Mouse (Mus musculus) layer of hippocampus, adult 2 months (tissue): Measurements from ENCODE around the gene Cyb561. TPM values are rescaled to one million over a fixed set of nuclear protein-coding genes. Genes with fewer than 3 reads are reported as not detected.

Source experiments
- DNase-seq, 2 experiments: peaks; one replicate each; pipeline ENCODE4 v3.0.0; 2022; ENCODE audit warnings: low spot score in 2 of 2
- H3K27ac ChIP-seq: fragments of 200-600 bp; 2 replicates; pipeline ENCODE4 v1.8.1; 2022
- H3K4me3 ChIP-seq: fragments of 200-600 bp; 2 replicates; pipeline ENCODE4 v1.8.1; 2022; ENCODE audit warnings: mild to moderate bottlenecking
- CTCF ChIP-seq: fragments of 200-600 bp; conservative IDR thresholded peaks from 2 replicates; pipeline ENCODE4 v1.8.1; 2022; ENCODE audit warnings: antibody characterized with exemption, mild to moderate bottlenecking, moderate library complexity
- total RNA-seq, 2 experiments: library from RNA; stranded (reverse); gene quantifications; 2 replicates each; pipeline ENCODE4 v1.2.3; 2021

The Cyb561 gene
- total RNA-seq, 2 experiments from 2014 or later = 47.3 to 49.6 TPM

- Histone ChIP-seq H3K4me3 (no peak overlapping the region), H3K27ac (no peak overlapping the region)
- TF ChIP-seq CTCF = no peak
- no peak for DNase-seq
Measured at GRCm38 (mm10) chr11:105907381-105907780, 45.8 kb downstream of the Cyb561 start.

DNA sequence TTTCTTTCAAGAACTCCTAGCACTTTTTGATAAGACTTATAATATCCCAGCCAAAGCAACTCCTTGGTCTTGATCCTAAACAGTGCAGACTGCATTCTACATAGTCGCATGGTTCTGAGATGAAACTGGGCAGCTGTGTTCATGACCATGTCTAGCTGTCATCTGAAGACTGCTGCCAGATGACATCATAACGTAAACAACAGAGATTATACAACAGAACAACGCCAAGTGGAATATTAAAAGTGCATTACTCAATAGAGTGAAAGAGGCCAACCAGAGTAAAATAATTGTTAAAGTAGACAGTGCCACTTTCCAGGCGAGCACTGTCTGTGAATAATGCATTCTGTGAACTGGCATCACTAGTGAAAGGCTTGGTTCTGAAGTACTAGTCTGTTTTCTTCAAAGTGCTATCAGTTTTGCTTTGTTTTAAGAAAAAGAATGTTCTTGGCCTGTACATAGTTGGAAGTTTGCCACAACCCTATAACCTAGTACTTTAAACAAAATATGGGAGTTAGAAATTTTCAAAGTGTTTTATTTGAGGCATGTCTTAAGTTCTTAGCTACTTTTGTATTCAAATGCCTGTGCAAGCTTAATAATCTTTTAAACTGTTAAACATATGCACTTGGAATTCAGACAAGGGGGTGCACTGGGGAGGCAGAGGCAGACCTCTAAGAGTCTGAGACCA is 47.5 kb downstream of the Cyb561 start:
- H3K27ac ChIP-seq = no peak overlapping the region
- no peak for DNase-seq
- no peak overlapping the region for H3K4me3 ChIP-seq
- TF ChIP-seq CTCF = no peak

DNA sequence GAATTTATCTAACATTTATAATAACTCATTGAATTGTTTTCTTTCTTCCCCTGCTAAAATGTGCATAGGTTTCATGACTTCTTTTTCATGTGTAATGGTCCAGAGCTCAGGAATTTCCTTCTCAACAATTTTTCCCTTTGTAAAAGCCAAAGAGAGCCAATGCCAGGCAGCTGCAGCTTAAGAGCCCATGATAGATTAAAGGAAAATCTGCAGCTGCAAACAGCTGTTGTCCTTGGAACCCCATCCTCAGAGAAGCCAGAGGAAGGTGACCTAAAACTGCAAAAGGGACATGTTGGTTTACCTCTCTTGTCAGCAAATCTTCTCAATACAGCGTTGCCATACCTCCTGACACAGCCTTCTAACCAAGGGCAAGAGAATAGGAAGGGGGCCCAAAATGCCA is 50.2 kb downstream of the Cyb561 start:
- DNase-seq = no peak
- Histone ChIP-seq H3K27ac (no peak overlapping the region), H3K4me3 (no peak overlapping the region)
- no peak for TF ChIP-seq CTCF

GRCm38 (mm10) chr11:105901501-105901900 is 51.6 kb downstream of the Cyb561 start:
- no peak overlapping the region for H3K27ac ChIP-seq
- no peak for TF ChIP-seq CTCF
- no peak for DNase-seq

DNA sequence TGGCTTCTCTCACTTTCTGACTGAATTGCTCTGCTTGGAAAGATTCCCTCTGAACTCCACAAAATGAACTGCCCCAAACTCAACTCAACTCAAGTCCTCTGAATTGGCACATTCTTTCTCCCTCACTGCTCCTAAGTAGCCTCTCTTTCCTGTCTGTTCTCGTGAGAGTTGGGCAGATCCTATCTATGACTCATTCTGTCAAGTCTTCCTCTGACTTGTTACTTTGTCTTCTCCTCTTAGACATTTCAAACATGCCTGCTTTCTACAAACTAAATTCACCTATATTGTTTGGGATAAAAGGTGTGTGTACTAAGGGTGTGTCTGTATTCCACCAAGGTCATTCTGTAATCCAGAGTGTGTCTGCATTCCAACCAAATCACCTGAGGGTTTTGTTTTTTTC is 54.0 kb downstream of the Cyb561 start:
- no peak overlapping the region for H3K4me3 ChIP-seq
- no peak for DNase-seq
- no peak overlapping the region for H3K27ac ChIP-seq
- TF ChIP-seq CTCF = no peak

More at GRCm38 (mm10) chr11:105901501-105901900, 51.6 kb downstream of the Cyb561 start:
- H3K4me3 ChIP-seq = no peak overlapping the region

- Histone ChIP-seq H3K27ac (no peak overlapping the region), H3K4me3 (no peak overlapping the region)
- TF ChIP-seq CTCF = no peak
- DNase-seq = no peak
Measured at GRCm38 (mm10) chr11:105887281-105887680, 65.9 kb downstream of the Cyb561 start.

GRCm38 (mm10) chr11:105885558-105885957 is 67.6 kb downstream of the Cyb561 start:
- no peak for DNase-seq
- Histone ChIP-seq H3K27ac (no peak overlapping the region), H3K4me3 (no peak overlapping the region)
- TF ChIP-seq CTCF = no peak

Other genes starting within 250 kb of the Cyb561 start
- 1 to 10 TPM; 6.4 to 6.8 TPM for gene Ace, start 14.6 kb upstream of the Cyb561 start, total RNA-seq
- not detected for gene Ace3, start 41.3 kb upstream of the Cyb561 start, total RNA-seq
- 1 to 10 TPM; 1.1 to 1.4 TPM for gene Kcnh6, start 54.8 kb upstream of the Cyb561 start, total RNA-seq
- gene Dcaf7, start 83.5 kb upstream of the Cyb561 start, total RNA-seq = 100 to 1,000 TPM; 138 to 143 TPM
- gene Taco1, start 112.7 kb upstream of the Cyb561 start, total RNA-seq = 10 to 100 TPM; 20.4 to 21.3 TPM
- 10 to 100 TPM; 31.5 to 33.0 TPM for gene Map3k3, start 131.3 kb upstream of the Cyb561 start, total RNA-seq
- gene Gm10840, start 207.5 kb upstream of the Cyb561 start, total RNA-seq = not detected
- 100 to 1,000 TPM; 153 TPM for gene Limd2, start 207.5 kb upstream of the Cyb561 start, total RNA-seq
- gene Strada, start 248.8 kb upstream of the Cyb561 start, total RNA-seq = 10 to 100 TPM; 32.0 to 34.3 TPM